13 mouse cellular contexts compared by ENCODE assay signal in genomic region chr17:79295926-79296325, GRCm38 (mm10). TPM values are rescaled to one million over a fixed set of nuclear protein-coding genes. Genes with fewer than 3 reads are reported as not detected.
DNase-seq lines count a peak whose midpoint lies in the region; ATAC-seq lines count a peak whose summit lies in the region.
"Had no signal": no experiment of that assay in that cellular context is flagged by ENCODE, and none has a peak within 500 bp of the region (broad histone marks: within the 10 kb centered on the region; RNA-seq: fewer than 3 reads in every experiment).

No protein-coding gene starts in this region.

- no peak overlapping the region for H3K9ac ChIP-seq in limb, embryonic 15.5 days
- no peak overlapping the region for H3K9ac ChIP-seq in forebrain, embryonic 15.5 days (replicated peaks)
- H3K9ac ChIP-seq: liver, embryonic 13.5 days; midbrain, embryonic 13.5 days had no signal

- peak; percentile 35; the same call in 1 of the 2 replicates for ATAC-seq in limb, embryonic 15.5 days (ENCODE audit: insufficient number of reproducible peaks, low FRiP score, low TSS enrichment, low read depth)
- no peak for ATAC-seq in forebrain, embryonic 15.5 days (replicated peaks)
- ATAC-seq: midbrain, embryonic 13.5 days had no signal

- no peaks in the 10 kb centered on the region for H3K9me3 ChIP-seq in limb, embryonic 15.5 days
- H3K9me3 ChIP-seq in forebrain, embryonic 15.5 days: no peaks in the 10 kb centered on the region
- H3K9me3 ChIP-seq: hindbrain, embryonic 10.5 days; liver, embryonic 13.5 days; midbrain, embryonic 13.5 days had no signal

- H3K27ac ChIP-seq in limb, embryonic 15.5 days: peak overlapping the region; percentile 54
- no peak overlapping the region for H3K27ac ChIP-seq in forebrain, embryonic 15.5 days (replicated peaks)
- H3K27ac ChIP-seq: hindbrain, embryonic 10.5 days; liver, embryonic 13.5 days; midbrain, embryonic 13.5 days had no signal

- 38% methylated on average over 4 of the region's 4 CpGs for WGBS in limb, embryonic 15.5 days
- 82% methylated on average over 4 of the region's 4 CpGs for WGBS in forebrain, embryonic 15.5 days

- peaks cover 8% of the 10 kb centered on the region; the same call in 1 of the 2 replicates for H3K4me1 ChIP-seq in limb, embryonic 15.5 days
- H3K4me1 ChIP-seq in forebrain, embryonic 15.5 days: no peaks in the 10 kb centered on the region
- H3K4me1 ChIP-seq: liver, embryonic 13.5 days; midbrain, embryonic 13.5 days had no signal

- H3K4me2 ChIP-seq in limb, embryonic 15.5 days: no peak overlapping the region
- no peak overlapping the region for H3K4me2 ChIP-seq in forebrain, embryonic 15.5 days (replicated peaks)
- H3K4me2 ChIP-seq: liver, embryonic 13.5 days; midbrain, embryonic 13.5 days had no signal

- H3K36me3 ChIP-seq in limb, embryonic 15.5 days: no peaks in the 10 kb centered on the region
- no peaks in the 10 kb centered on the region for H3K36me3 ChIP-seq in forebrain, embryonic 15.5 days
- H3K36me3 ChIP-seq: hindbrain, embryonic 10.5 days; liver, embryonic 13.5 days; midbrain, embryonic 13.5 days had no signal

- DNase-seq in lung, adult 18-20 months: peak; percentile 50 to 62
- no peak for DNase-seq in lung, postnatal 14 days
- peak; percentile 16 for DNase-seq in heart, adult 8-10 months (ENCODE audit: low spot score)
- peak; percentile 6 for DNase-seq in yolk sac, embryonic 10.5 days (ENCODE audit: low spot score)
- no peak for DNase-seq in cerebellum, postnatal 14 days
- no peak for DNase-seq in kidney, postnatal 4 days
- DNase-seq: cerebellum, adult 18-20 months; kidney, adult 9 months; liver, embryonic 13.5 days had no signal

- no peaks in the 10 kb centered on the region for H3K27me3 ChIP-seq in limb, embryonic 15.5 days
- H3K27me3 ChIP-seq in forebrain, embryonic 15.5 days: no peaks in the 10 kb centered on the region
- H3K27me3 ChIP-seq: liver, embryonic 13.5 days; midbrain, embryonic 13.5 days had no signal

- H3K4me3 ChIP-seq in limb, embryonic 15.5 days: no peak overlapping the region
- H3K4me3 ChIP-seq in forebrain, embryonic 15.5 days: no peak overlapping the region
- H3K4me3 ChIP-seq: hindbrain, embryonic 10.5 days; liver, embryonic 13.5 days; midbrain, embryonic 13.5 days had no signal

RNA-seq across cellular contexts. Expression of gene Cdc42ep3, which starts 59.0 kb away (rescaled TPM):
- 10 to 100 TPM; 26.6 to 36.4 (median 30.3) TPM for total RNA-seq in heart, adult 8-10 months (2022)
- 72.6 and 77.5 TPM in 2 replicates for polyA plus RNA-seq in limb, embryonic 15.5 days (2015; fragmentation: Nextera tagmentation; extraction: Ambion mirVana)
- 39.4 and 48.5 TPM in 2 replicates for polyA plus RNA-seq in forebrain, embryonic 15.5 days (2015; fragmentation: Nextera tagmentation; extraction: Ambion mirVana)

Comparison
In these comparisons a context has a peak if more than half of its experiments do, and no peak if none do; other contexts are left out.
1. DNase-seq: peak in lung, adult 18-20 months (2 of 2), heart, adult 8-10 months (single experiment) and yolk sac, embryonic 10.5 days (single experiment); none in lung, postnatal 14 days (single experiment), cerebellum, postnatal 14 days (0 of 2) and kidney, postnatal 4 days (0 of 2).